Mouse (Mus musculus): ENCODE measurements around the gene Fnip1.

Fnip1 gene

GRCm38 (mm10) chr11:54562761-54563160 lies 124.8 kb downstream of the Fnip1 start:
- DNase-seq, result peak; percentile 5 to 7

All from kidney, postnatal 4 days (tissue).